Mouse (Mus musculus) v-Abl transformed pro-B cells (cell line): ENCODE data around the gene Tiam1.

Source experiments
- in situ Hi-C, 2 experiments: fragments of 400-800 bp; cut with MboI; formaldehyde crosslinking; loops; one replicate each; pipeline ENCODE4 v1.15.1; 2025; ENCODE audit not compliant: unreplicated experiment in 2 of 2

Tiam1 gene

GRCm38 (mm10) chr16:89928611-89929010 lies 215.0 kb downstream of the Tiam1 start:
- in situ Hi-C loops = no loop called here

GRCm38 (mm10) chr16:89924249-89924890 lies 219.2 kb downstream of the Tiam1 start:
- in situ Hi-C loops = no loop called here

DNA sequence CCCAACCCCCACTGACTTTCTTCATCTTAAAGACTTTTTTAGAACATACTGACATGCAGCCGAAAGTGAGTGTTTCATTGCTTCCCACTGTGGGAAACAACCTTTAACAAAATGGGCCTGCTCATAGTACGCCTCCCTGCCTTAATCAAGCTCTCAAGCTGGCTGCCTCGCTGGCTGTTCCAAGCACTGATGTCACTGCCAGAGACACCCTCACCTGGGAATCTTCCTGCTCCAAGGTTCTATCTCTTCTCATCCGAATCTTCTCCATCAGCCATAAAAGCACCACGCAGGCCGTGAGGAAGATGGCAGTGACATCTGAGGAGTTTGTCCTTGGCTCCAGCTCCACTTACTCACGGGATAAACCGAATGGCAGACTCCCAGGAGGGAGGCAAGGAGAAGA lies 220.3 kb downstream of the Tiam1 start:
- in situ Hi-C loops = no loop called here

- in situ Hi-C loops = no loop called here
Measured at GRCm38 (mm10) chr16:89922458-89922857, 221.1 kb downstream of the Tiam1 start.

GRCm38 (mm10) chr16:89921370-89921769 lies 222.2 kb downstream of the Tiam1 start:
- in situ Hi-C loops = no loop called here

- in situ Hi-C loops = no loop called here
Measured at GRCm38 (mm10) chr16:89920417-89920816, 223.2 kb downstream of the Tiam1 start.

DNA sequence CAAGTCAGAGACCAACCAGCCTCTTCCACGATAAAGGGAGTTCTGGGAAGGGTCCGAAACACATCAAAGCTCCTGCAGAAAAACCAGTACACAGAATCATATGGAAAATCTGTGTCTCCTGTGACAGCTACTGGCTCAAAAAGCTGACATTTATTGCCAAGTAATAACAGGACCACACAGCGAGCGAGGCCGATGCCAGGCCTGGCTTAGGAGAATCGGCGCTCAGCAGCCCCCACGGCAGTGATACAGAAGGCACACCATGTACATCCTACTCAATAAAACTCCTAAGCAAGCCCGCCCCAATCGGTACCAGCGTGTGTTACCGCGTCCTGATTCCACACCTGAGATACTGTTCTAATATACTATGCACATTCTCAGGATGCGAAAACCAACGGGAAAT lies 226.2 kb downstream of the Tiam1 start:
- in situ Hi-C loops = no loop called here

GRCm38 (mm10) chr16:89914946-89915345 lies 228.6 kb downstream of the Tiam1 start:
- in situ Hi-C loops = no loop called here

- in situ Hi-C loops = no loop called here
Measured at GRCm38 (mm10) chr16:89912686-89913375, 230.7 kb downstream of the Tiam1 start.

DNA sequence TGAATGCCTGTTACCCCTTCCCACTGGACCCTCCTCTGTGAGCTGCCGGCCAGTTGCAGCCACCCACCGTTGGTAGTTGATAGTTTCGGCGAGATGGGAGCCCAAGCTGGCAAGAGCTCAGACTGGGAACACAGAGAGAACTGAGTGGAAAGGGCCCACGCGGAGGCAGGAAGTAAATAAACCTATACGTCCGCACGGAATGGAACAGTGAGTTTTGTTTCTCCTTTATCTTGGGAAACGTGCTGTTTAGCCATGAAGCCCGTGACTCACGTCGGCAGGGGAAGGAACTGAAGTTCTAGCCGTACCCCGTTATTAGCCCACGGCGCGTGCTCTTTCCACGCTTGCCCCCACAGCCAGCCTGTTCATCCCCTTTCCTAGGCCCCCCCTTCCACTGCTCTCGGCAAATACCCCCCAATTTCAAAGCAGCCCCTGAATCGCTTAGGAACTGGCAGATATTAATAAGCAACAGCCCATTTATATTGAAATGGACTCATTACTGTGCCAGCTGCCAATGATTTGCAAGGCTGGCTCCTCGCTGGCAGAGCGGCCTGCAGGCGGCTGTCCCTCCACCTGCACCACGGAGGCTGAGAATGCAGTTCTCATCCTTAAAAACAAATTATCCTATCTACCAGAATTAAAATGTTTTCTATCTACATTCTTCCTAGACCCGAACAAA lies 234.0 kb downstream of the Tiam1 start:
- in situ Hi-C loops = no loop called here

GRCm38 (mm10) chr16:89907651-89908050 lies 235.9 kb downstream of the Tiam1 start:
- in situ Hi-C loops = no loop called here

DNA sequence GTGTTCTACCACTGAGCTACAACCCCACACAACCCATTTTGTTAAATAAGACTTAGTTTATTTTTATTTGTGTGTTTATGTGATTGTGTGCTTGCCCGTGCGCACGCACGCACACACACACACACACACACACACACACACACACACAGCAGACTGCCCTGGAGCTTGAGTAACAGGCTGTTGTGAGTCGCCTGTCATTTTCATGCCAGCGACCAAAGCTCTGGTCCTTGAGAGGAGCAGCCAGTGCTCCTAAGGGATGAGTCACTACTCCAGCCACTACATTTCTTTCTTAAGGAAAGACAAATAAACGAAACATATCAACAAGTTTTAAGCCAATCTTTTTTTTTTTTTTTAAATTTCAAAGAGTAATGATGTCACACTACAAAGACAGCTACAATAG lies 236.7 kb downstream of the Tiam1 start:
- in situ Hi-C loops = no loop called here

DNA sequence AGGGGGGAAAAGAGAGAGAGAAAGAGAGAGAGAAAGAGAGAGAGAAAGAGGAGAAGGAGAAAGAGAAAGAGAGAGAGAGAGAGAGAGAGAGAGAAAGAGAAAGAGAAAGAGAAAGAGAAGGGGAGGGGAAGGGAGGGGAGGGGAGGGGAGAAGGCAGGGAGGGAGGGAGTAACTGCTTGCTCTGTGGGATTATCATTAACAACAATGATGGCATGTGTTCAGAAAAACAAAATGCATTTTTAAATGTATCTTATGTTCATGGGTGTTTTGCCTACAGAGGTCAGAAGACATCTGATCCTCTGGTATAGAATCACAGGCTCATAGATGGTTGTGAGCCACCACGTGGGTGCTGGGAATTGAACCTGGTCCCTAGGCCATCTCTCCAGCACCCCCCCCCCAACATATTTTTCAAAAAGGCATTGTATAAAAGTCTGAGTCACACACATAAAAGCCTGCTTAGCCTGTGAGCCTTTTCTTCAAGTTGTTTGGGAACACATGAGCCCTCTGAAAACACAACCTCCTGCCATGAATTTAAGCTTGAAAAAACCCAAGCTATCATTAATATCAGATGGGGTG lies 237.8 kb downstream of the Tiam1 start:
- in situ Hi-C loops = no loop called here

- in situ Hi-C loops = no loop called here
Measured at GRCm38 (mm10) chr16:89904121-89904520, 239.4 kb downstream of the Tiam1 start.

GRCm38 (mm10) chr16:89902578-89903304 lies 240.8 kb downstream of the Tiam1 start:
- in situ Hi-C loops = no loop called here

DNA sequence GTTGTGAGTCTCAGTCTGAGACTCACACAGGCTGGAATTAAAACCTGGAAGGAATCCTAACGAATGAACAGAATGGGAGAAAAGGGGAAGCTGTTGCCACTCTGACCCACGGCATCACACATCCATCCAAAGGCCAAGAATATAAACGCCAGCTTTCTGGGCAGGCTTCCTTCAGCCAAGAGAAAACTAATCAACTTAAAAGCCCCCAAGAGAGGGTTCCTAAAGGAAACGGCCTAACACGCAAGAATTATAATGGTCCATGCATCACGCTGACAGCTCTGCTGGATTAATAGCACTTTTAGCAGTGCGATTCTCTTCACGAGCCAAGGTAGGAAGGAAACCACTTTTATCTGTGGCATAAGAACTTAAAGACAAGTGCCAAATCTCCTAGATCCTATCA lies 242.9 kb downstream of the Tiam1 start:
- in situ Hi-C loops = no loop called here

GRCm38 (mm10) chr16:89899192-89899591 lies 244.4 kb downstream of the Tiam1 start:
- in situ Hi-C loops = no loop called here

GRCm38 (mm10) chr16:89898299-89898625 lies 245.3 kb downstream of the Tiam1 start:
- in situ Hi-C loops = no loop called here

GRCm38 (mm10) chr16:89897547-89898298 lies 245.8 kb downstream of the Tiam1 start:
- in situ Hi-C loops = no loop called here

DNA sequence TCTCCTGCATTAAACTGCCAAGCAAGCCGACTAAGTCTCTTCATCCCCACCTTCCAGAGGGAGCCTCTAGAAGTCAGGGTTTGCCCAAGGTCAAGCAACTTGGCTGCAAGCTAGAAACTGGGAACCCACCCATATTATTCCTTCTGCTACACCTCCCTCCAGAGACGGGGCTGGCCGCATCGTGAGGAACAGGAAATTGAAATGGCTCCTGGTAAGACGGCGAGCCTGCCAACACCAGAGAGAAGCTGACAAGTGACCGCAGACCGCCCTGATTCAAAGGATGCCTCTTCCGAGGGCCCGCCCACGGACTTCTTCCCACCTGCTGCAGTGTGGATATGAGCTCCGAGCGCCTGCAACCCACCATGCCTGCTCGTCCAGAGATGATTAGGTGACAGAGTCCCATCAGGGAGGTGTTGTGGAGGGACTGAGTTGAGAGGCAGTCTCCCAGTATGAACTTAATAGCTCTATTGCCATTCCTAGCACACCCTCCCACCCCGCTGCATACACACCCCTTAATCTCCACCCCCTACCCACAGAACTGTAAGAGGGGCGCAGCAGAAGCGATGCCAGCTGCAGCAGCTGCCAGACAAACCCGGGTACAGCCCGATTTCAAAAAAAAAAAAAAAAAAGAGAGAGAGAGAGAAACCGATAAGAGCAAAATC lies 246.6 kb downstream of the Tiam1 start:
- in situ Hi-C loops = no loop called here
